Mouse (Mus musculus) midbrain, embryonic 12.5 days (tissue): ENCODE data around the gene Hnrnpk. TPM values are rescaled to one million over a fixed set of nuclear protein-coding genes. Genes with fewer than 3 reads are reported as not detected.
"Not testable (repeated sequence)": the region's sequence is repeated elsewhere in the genome, so short reads cannot be mapped to it uniquely, and the experiment has no call there.

Source experiments
- ATAC-seq: fragments of 200-750 bp; cut with Nextera tagmentation; 2 replicates; pipeline ENCODE4 v1.8.0; 2017; ENCODE audit warnings: low read depth, moderate TSS enrichment, moderate library complexity; ENCODE audit not compliant: low FRiP score
- H3K27ac ChIP-seq: fragments of 300-500 bp; sonication (generic); replicated peaks from 2 replicates; pipeline ENCODE4 v1.5.1; 2016; ENCODE audit warnings: mild to moderate bottlenecking
- H3K27me3 ChIP-seq: fragments of 300-500 bp; sonication (generic); 2 replicates; pipeline ENCODE4 v1.6.1; 2016; ENCODE audit warnings: mild to moderate bottlenecking
- H3K36me3 ChIP-seq: fragments of 300-500 bp; sonication (generic); 2 replicates; pipeline ENCODE4 v1.6.1; 2016
- H3K4me1 ChIP-seq: fragments of 300-500 bp; sonication (generic); 2 replicates; pipeline ENCODE4 v1.6.1; 2016
- H3K4me2 ChIP-seq: fragments of 300-500 bp; sonication (generic); replicated peaks from 2 replicates; pipeline ENCODE4 v1.6.1; 2016; ENCODE audit warnings: mild to moderate bottlenecking, moderate library complexity
- H3K4me3 ChIP-seq: fragments of 300-500 bp; sonication (generic); 2 replicates; pipeline ENCODE4 v1.5.1; 2016; ENCODE audit warnings: mild to moderate bottlenecking
- H3K9ac ChIP-seq: fragments of 300-500 bp; sonication (generic); replicated peaks from 2 replicates; pipeline ENCODE4 v1.6.1; 2016; ENCODE audit warnings: mild to moderate bottlenecking, moderate library complexity
- H3K9me3 ChIP-seq: fragments of 300-500 bp; sonication (generic); 2 replicates; pipeline ENCODE4 v1.6.1; 2016; ENCODE audit warnings: mild to moderate bottlenecking
- WGBS: fragments of 180-500 bp; shearing (Covaris S2); methylation state at CpG from one replicate; pipeline ENCODE4 v1.1.7; 2016; 5-methylcytosine and 5-hydroxymethylcytosine counted together
- polyA plus RNA-seq: library from polyadenylated mRNA; unstranded; fragments of >200 nt; fragmentation: Nextera tagmentation; extraction: Ambion mirVana; gene quantifications from 2 replicates; pipeline ENCODE4 v1.2.1, GENCODE M21; 2016

The Hnrnpk gene
- polyA plus RNA-seq, 1 experiment from 2014 or later, result 2,145 TPM

DNA sequence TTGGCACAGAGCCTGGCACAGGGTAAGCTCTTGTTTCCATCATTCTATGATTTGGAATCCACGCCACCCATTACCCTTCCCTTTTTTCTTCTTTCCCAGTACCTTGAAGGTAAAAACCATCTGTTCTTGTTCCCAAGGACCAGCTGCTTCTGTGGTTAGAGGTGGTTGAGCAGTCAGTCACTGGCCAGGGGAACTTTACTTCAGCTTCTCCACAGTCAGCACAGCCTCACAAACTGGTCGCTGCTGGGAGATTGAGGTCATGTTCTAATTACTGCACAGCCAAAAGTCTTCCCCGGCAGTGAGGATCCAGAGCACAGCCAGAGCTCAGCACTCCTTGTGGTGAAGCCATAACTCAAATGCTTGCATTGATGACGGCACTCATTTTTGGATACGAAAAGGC lies 12.7 kb upstream of the Hnrnpk start:
- Histone ChIP-seq H3K4me1 (no peaks in the 10 kb centered on the region), H3K36me3 (peaks cover 10% of the 10 kb centered on the region), H3K9ac (no peak overlapping the region), H3K27me3 (no peaks in the 10 kb centered on the region), H3K4me3 (no peak overlapping the region), H3K4me2 (no peak overlapping the region), H3K27ac (no peak overlapping the region), H3K9me3 (no peaks in the 10 kb centered on the region)
- 90% methylated on average over 5 of the region's 5 CpGs for WGBS
- no peak for ATAC-seq

DNA sequence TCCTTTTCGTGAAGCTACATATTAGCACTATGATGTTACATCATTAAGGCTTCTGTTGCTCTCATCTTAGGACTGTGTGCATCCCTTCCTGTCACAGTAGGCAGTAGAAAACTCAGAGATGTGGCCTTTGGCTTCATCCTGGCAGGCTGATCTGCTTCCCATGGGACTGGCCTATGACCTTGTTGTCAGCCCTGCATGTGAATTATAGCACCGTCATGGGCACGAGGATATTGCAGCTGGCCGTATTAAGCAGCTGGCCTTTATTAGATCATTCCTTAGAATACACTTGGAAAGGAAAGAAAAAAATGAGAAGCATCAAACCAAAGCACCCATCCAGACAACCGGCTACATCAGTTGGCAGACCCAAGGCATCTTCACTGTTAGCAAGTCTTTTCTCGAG lies 12.2 kb upstream of the Hnrnpk start:
- H3K4me2 ChIP-seq, result no peak overlapping the region
- WGBS, result 82% methylated on average over 6 of the region's 6 CpGs
- H3K9me3 ChIP-seq, result no peaks in the 10 kb centered on the region
- H3K27me3 ChIP-seq, result no peaks in the 10 kb centered on the region
- H3K4me3 ChIP-seq, result no peak overlapping the region
- H3K4me1 ChIP-seq, result no peaks in the 10 kb centered on the region
- no peak overlapping the region for H3K27ac ChIP-seq
- H3K36me3 ChIP-seq, result peaks cover 11% of the 10 kb centered on the region
- H3K9ac ChIP-seq, result no peak overlapping the region
- no peak for ATAC-seq

DNA sequence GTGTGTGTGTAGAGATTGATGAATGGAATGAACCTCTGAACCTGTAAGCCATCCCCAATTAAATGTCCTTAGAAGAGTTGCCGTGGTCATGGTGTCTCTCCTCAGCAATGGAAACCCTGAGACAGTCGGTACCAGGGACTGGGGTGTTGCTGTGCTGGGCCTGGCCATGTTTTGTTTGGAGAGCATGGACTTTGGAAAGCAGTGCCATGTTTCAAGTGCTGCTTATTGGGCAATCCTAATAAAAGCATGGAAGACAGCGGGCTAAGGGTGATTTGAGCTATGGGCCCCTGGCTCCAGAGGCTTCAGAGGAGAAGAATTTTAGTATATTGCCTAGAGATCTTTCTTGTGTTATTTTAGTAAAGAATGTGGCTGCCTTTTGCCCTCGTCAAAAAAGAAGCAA lies 7.9 kb upstream of the Hnrnpk start:
- H3K27me3 ChIP-seq, result no peaks in the 10 kb centered on the region
- 90% methylated on average over 4 of the region's 4 CpGs for WGBS
- H3K27ac ChIP-seq, result no peak overlapping the region
- H3K36me3 ChIP-seq, result peaks cover 15% of the 10 kb centered on the region
- no peaks in the 10 kb centered on the region for H3K4me1 ChIP-seq
- no peak overlapping the region for H3K9ac ChIP-seq
- no peak overlapping the region for H3K4me3 ChIP-seq
- H3K9me3 ChIP-seq, result no peaks in the 10 kb centered on the region
- ATAC-seq, result no peak
- no peak overlapping the region for H3K4me2 ChIP-seq

DNA sequence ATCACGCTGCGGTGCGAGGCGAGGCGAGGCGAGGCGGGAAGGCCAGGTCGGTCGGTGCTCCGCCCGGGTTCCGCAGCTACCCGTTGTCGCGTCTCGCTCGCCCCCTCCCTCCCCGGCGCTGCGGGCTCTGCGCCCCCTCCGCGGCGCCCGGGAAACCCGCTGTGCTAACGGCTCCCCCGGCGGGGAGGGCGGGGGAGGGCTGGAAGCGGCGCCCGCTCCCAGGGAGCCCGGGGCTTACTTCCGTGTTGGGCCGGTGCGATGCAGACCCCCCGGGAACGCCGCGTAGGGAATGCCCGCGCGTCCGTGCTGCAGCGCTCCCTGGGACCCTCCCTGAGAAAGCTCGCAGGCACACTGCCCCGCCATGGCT lies 416 bp downstream of the Hnrnpk start:
- Histone ChIP-seq H3K4me2 (peak overlapping the region; percentile 57), H3K36me3 (peaks cover 8% of the 10 kb centered on the region), H3K27ac (peak overlapping the region; percentile 99), H3K27me3 (no peaks in the 10 kb centered on the region), H3K9ac (peak overlapping the region; percentile 99), H3K4me3 (peak overlapping the region; percentile 99), H3K4me1 (peaks cover 8% of the 10 kb centered on the region), H3K9me3 (no peaks in the 10 kb centered on the region)
- 1% methylated on average over 38 of the region's 48 CpGs for WGBS
- ATAC-seq, result peak; percentile 60

DNA sequence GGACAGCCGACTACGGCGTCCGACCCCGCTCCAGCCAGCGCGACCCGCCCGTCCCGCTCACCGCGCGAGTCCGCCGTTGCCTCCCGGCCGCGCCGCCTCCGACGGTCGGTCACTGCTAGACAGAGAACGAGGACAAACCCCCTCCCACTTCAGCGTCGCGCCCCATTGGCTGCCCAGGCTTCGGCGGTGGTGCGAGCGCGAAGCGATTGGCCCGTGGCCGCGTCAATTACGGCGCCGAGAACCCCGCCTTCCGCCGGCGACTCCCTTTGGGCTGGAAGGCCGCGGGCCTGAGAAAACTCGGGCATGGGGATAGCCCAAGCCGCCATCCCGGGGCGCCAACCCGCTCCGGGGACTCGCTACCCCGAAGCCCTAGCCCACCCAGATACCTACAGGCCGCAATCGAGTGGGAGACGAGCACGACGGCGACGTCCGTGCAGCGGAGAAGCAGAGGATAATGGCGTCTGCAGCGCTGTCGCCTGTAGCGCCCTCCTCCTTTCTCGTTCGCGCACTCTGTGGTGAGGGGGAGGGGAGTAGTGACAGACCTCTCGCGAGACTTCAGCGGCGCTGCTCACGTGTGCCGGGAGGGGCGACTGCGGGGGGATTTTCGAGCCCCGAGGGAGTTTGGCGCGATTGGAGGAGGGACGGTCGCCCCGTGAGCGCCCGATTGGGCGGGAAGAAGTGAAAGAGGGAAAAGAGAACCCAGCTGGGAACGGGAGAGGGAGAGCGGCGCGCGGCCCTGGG lies 970 bp downstream of the Hnrnpk start, which contains the start of gene Rmi1:
TSS of gene Rmi1 (plus strand) at position 246 of the 741 bp plus-strand sequence.
- Histone ChIP-seq H3K9ac (peak within 1 kb of the TSS; percentile 99), H3K4me1 (peaks cover 8% of the 10 kb centered on the region), H3K4me2 (peak within 1 kb of the TSS; percentile 81), H3K9me3 (no peaks in the 10 kb centered on the region), H3K4me3 (peak within 1 kb of the TSS; percentile 99), H3K27me3 (no peaks in the 10 kb centered on the region), H3K36me3 (peaks cover 13% of the 10 kb centered on the region), H3K27ac (peak within 1 kb of the TSS; percentile 99)
- peak; percentile 94 for ATAC-seq
- WGBS, result under 1% methylated on average over 82 of the region's 91 CpGs

DNA sequence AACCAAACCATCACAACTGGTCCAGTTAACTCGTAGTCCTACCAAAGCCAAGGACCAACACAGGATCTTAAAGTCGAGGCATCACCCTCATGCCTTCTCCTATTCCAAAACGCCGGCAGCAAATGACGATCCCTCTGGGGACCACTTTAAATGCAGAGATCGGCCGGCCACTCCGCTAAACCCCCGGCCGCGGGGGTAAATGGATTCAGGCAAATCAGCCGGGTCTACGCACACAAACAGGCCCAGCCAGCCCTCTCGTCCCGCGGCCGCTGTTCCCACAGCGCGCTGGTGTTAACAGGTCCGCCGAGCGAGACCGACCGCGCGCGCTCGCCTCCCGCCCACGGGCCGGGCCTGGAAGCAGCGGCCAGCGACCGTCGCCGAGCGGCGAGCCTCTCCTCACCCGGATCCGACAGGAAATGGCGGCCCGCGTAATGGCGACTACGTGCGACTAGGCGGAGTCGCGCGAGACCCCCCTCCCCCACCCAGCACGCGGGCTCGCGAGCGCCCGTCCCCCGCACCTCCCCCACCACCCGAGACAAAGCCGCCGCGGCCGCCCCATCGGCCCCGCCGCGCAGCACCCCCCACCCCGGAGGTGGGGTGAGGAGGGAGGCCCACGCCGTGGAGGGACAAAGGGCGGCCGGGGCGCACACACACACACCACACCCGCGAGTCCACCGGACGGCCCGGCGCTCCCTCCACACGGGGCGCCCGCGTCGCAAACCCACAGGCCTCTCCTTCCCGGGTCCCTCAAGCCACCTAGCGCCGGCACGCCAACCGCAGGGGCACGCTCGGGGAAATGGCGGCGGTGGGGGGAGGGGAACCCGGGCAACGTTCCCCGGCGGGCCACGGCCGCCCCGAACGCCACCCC lies 1.8 kb downstream of the Hnrnpk start:
- Histone ChIP-seq H3K27ac (peak overlapping the region; percentile 99), H3K36me3 (peaks cover 21% of the 10 kb centered on the region), H3K27me3 (no peaks in the 10 kb centered on the region), H3K4me2 (peak overlapping the region; percentile 81), H3K9ac (peak overlapping the region; percentile 99), H3K9me3 (no peaks in the 10 kb centered on the region), H3K4me3 (peak overlapping the region; percentile 99), H3K4me1 (peaks cover 8% of the 10 kb centered on the region)
- WGBS, result under 1% methylated on average over 56 of the region's 100 CpGs
- peak; percentile 55 for ATAC-seq

- Histone ChIP-seq H3K9ac (peak overlapping the region; percentile 99), H3K27ac (no peak overlapping the region), H3K27me3 (no peaks in the 10 kb centered on the region), H3K4me3 (peak overlapping the region; percentile 99), H3K4me2 (peak overlapping the region; percentile 81), H3K36me3 (peaks cover 29% of the 10 kb centered on the region), H3K4me1 (peaks cover 8% of the 10 kb centered on the region), H3K9me3 (no peaks in the 10 kb centered on the region)
- WGBS, result 2% methylated on average over 11 of the region's 11 CpGs
- ATAC-seq, result no peak
Measured at GRCm38 (mm10) chr13:58400576-58400975, 2.6 kb downstream of the Hnrnpk start.

DNA sequence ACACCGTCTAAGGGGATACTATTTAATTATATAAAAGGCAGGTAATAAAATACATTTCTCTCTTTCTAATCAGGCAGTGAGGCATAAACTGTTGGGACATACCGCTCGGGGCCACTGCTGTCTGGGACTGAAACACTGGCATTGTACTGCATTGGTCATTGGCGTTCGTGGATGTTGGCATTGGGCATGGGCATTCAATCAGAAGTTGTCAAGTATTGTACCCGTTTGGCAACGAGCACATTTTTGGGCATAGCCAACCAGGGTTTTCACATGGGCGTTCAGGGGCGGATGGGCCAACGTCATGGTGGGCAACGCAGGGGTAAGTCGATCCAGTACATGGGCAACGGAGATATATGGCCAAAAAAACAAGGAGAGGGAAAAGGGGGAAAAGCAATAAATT lies 5.5 kb downstream of the Hnrnpk start:
- H3K4me2 ChIP-seq, result no peak overlapping the region
- WGBS, result 91% methylated on average over 13 of the region's 13 CpGs
- H3K4me3 ChIP-seq, result no peak overlapping the region
- no peak overlapping the region for H3K9ac ChIP-seq
- H3K9me3 ChIP-seq, result no peaks in the 10 kb centered on the region
- peaks cover 56% of the 10 kb centered on the region for H3K36me3 ChIP-seq
- peaks cover 5% of the 10 kb centered on the region for H3K4me1 ChIP-seq
- no peaks in the 10 kb centered on the region for H3K27me3 ChIP-seq
- no peak overlapping the region for H3K27ac ChIP-seq
- no peak for ATAC-seq

- H3K36me3 ChIP-seq, result peaks cover 76% of the 10 kb centered on the region
- H3K9ac ChIP-seq, ATAC-seq, H3K4me3 ChIP-seq, H3K27me3 ChIP-seq, H3K9me3 ChIP-seq, H3K4me1 ChIP-seq, H3K27ac ChIP-seq, H3K4me2 ChIP-seq: not testable (repeated sequence)
- 89% methylated on average over 11 of the region's 11 CpGs for WGBS
Measured at GRCm38 (mm10) chr13:58394392-58394791, 8.8 kb downstream of the Hnrnpk start.

DNA sequence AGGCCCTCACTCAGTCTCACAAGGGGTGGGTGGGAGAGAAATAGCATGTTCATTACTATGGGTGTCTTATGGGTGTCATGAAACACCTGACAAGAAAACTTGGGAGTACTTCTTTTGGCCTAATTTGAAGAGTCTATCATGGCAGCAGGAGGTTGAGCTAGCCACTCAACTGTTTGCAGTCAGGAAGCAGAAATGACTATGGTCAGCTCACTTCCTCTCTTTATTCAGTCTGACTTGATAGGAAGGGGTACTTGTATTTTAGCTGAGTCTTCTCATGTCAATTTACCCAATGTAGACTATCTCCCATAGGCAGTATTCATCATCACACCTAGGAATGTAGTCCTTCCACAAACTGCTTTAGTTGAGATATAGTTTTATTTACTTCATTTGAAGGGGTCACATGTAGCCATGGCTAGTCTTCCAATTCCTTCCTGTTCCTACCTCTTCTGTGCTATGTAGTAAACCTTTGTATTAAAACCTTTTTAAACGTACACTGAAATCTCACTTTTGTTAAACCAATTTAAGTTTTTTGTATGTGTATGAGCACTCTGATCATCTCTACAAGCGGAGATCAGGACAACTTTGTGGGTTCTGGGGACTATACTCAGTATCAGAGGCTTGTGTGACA lies 13.7 kb downstream of the Hnrnpk start:
- ATAC-seq, result no peak
- peaks cover 38% of the 10 kb centered on the region for H3K36me3 ChIP-seq
- H3K9ac ChIP-seq, result no peak overlapping the region
- WGBS, result 73% methylated on average over 2 of the region's 2 CpGs
- H3K27me3 ChIP-seq, result no peaks in the 10 kb centered on the region
- peaks cover under 1% of the 10 kb centered on the region; the same call in 1 of the 2 replicates for H3K4me1 ChIP-seq
- no peak overlapping the region for H3K4me2 ChIP-seq
- H3K27ac ChIP-seq, result no peak overlapping the region
- H3K9me3 ChIP-seq, result no peaks in the 10 kb centered on the region
- no peak overlapping the region for H3K4me3 ChIP-seq

GRCm38 (mm10) chr13:58388379-58388778 lies 14.8 kb downstream of the Hnrnpk start:
- H3K9ac ChIP-seq, result no peak overlapping the region
- 58% methylated on average over 3 of the region's 3 CpGs for WGBS
- no peaks in the 10 kb centered on the region for H3K27me3 ChIP-seq
- H3K9me3 ChIP-seq, result no peaks in the 10 kb centered on the region
- peaks cover 6% of the 10 kb centered on the region for H3K4me1 ChIP-seq
- no peak overlapping the region for H3K27ac ChIP-seq
- H3K4me3 ChIP-seq, result no peak overlapping the region
- H3K4me2 ChIP-seq, result no peak overlapping the region
- peaks cover 27% of the 10 kb centered on the region for H3K36me3 ChIP-seq
- no peak for ATAC-seq

GRCm38 (mm10) chr13:58387948-58388347 lies 15.2 kb downstream of the Hnrnpk start:
- Histone ChIP-seq H3K27ac (no peak overlapping the region), H3K27me3 (no peaks in the 10 kb centered on the region), H3K4me2 (no peak overlapping the region), H3K9ac (no peak overlapping the region), H3K4me3 (no peak overlapping the region), H3K9me3 (no peaks in the 10 kb centered on the region), H3K4me1 (peaks cover 6% of the 10 kb centered on the region), H3K36me3 (peaks cover 25% of the 10 kb centered on the region)
- WGBS, result 17% methylated on average over 7 of the region's 7 CpGs
- no peak for ATAC-seq
